ENCODE assay signal across 10 mouse cellular contexts in genomic region chr2:6085622-6086530, GRCm38 (mm10). TPM values are rescaled to one million over a fixed set of nuclear protein-coding genes. Genes with fewer than 3 reads are reported as not detected.
DNase-seq lines count a peak whose midpoint lies in the region; ATAC-seq and TF ChIP-seq lines count a peak whose summit lies in the region.
"Had no signal": no experiment of that assay in that cellular context is flagged by ENCODE, and none has a peak within 500 bp of the region (broad histone marks: within the 10 kb centered on the region; RNA-seq: fewer than 3 reads in every experiment).

No protein-coding gene starts in this region.

- no peak overlapping the region for H3K27ac ChIP-seq in limb, embryonic 11.5 days (replicated peaks; ENCODE audit: low read depth, low read length)
- H3K27ac ChIP-seq in limb, embryonic 10.5 days, result no peak overlapping the region
- H3K27ac ChIP-seq in ES-E14 (ENCODE audit: insufficient read depth, low read depth, low read length, poor library complexity, severe bottlenecking), result no peak overlapping the region
- H3K27ac ChIP-seq in embryonic facial prominence, embryonic 13.5 days, result peak overlapping the region; percentile 16; the same call in 1 of the 2 replicates
- H3K27ac ChIP-seq: forebrain, embryonic 10.5 days had no signal

- ATAC-seq in limb, embryonic 11.5 days (ENCODE audit: insufficient number of reproducible peaks, low FRiP score, low TSS enrichment, low read depth), result peak; percentile 66; the same call in 1 of the 2 replicates
- ATAC-seq in embryonic facial prominence, embryonic 13.5 days (ENCODE audit: insufficient number of reproducible peaks, insufficient read depth, low FRiP score, low TSS enrichment, low read depth), result 0 out of 2 replicates have a peak, but pooled peaks have one; percentile 43
- peak; percentile 95 for ATAC-seq in megakaryocyte progenitor cell, adult 5-6 weeks (replicated peaks; ENCODE audit: poor library complexity)
- ATAC-seq in frontal cortex, adult (ENCODE audit: low TSS enrichment), result no peak

- no peak for DNase-seq in limb, embryonic 11.5 days (ENCODE audit: low spot score)
- no peak for DNase-seq in limb, embryonic 10.5 days (ENCODE audit: low spot score)
- no peak for DNase-seq in ES-E14 (ENCODE audit: low read depth, low spot score)
- no peak for DNase-seq in cerebellum, adult 11-12 months
- DNase-seq: cerebellum, adult 2 months; midbrain, embryonic 14.5 days had no signal

- 74% methylated on average over 19 of the region's 19 CpGs for WGBS in limb, embryonic 11.5 days
- WGBS in limb, embryonic 10.5 days, result 72% methylated on average over 19 of the region's 19 CpGs
- WGBS in embryonic facial prominence, embryonic 13.5 days, result 61% methylated on average over 19 of the region's 19 CpGs

- in situ Hi-C loops in ES-E14 (cut with MboI; ENCODE audit: low sequenced_read_pairs in 2 of 2, unreplicated experiment in 2 of 2), result no loop called here

- H3K36me3 ChIP-seq in limb, embryonic 11.5 days (ENCODE audit: control insufficient read depth, insufficient read depth, low read length), result no peaks in the 10 kb centered on the region
- no peaks in the 10 kb centered on the region for H3K36me3 ChIP-seq in limb, embryonic 10.5 days
- H3K36me3 ChIP-seq in ES-E14 (ENCODE audit: control insufficient read depth, insufficient read depth, low read length, poor library complexity, severe bottlenecking), result no peaks in the 10 kb centered on the region
- no peaks in the 10 kb centered on the region for H3K36me3 ChIP-seq in embryonic facial prominence, embryonic 13.5 days
- H3K36me3 ChIP-seq: forebrain, embryonic 10.5 days had no signal

- H3K9ac ChIP-seq in limb, embryonic 11.5 days (ENCODE audit: low read length), result no peak overlapping the region
- H3K9ac ChIP-seq in ES-E14 (ENCODE audit: insufficient read depth, low read depth, low read length, poor library complexity, severe bottlenecking), result peak overlapping the region; percentile 21
- H3K9ac ChIP-seq in embryonic facial prominence, embryonic 13.5 days, result no peak overlapping the region

- H3K4me3 ChIP-seq in limb, embryonic 11.5 days (ENCODE audit: low read depth, low read length), result no peak overlapping the region
- no peak overlapping the region for H3K4me3 ChIP-seq in limb, embryonic 10.5 days
- no peak overlapping the region for H3K4me3 ChIP-seq in ES-E14 (ENCODE audit: insufficient read depth in 1 of 2, low read depth in 1 of 2, low read length in 2 of 2, poor library complexity in 1 of 2, severe bottlenecking in 1 of 2)
- no peak overlapping the region for H3K4me3 ChIP-seq in embryonic facial prominence, embryonic 13.5 days
- H3K4me3 ChIP-seq: forebrain, embryonic 10.5 days had no signal

- no peak overlapping the region for H3K4me2 ChIP-seq in limb, embryonic 11.5 days (ENCODE audit: low read depth, severe bottlenecking)
- H3K4me2 ChIP-seq in embryonic facial prominence, embryonic 13.5 days, result no peak overlapping the region

- no peaks in the 10 kb centered on the region for H3K4me1 ChIP-seq in limb, embryonic 11.5 days (ENCODE audit: control insufficient read depth, insufficient read depth, low read length)
- peaks cover 7% of the 10 kb centered on the region; the same call in 1 of the 2 replicates for H3K4me1 ChIP-seq in limb, embryonic 10.5 days
- 0 out of 4 replicates have a peak, but pooled peaks cover 3% of the 10 kb centered on the region in 2 experiments for H3K4me1 ChIP-seq in ES-E14 (ENCODE audit: control insufficient read depth in 2 of 2, insufficient read depth in 2 of 2, low read length in 2 of 2, poor library complexity in 1 of 2)
- peaks cover 10% of the 10 kb centered on the region for H3K4me1 ChIP-seq in embryonic facial prominence, embryonic 13.5 days
- H3K4me1 ChIP-seq: forebrain, embryonic 10.5 days had no signal

- H3K27me3 ChIP-seq in limb, embryonic 11.5 days (ENCODE audit: control insufficient read depth, insufficient read depth, low read length), result no peaks in the 10 kb centered on the region
- no peaks in the 10 kb centered on the region for H3K27me3 ChIP-seq in limb, embryonic 10.5 days (ENCODE audit: low read depth, poor library complexity, severe bottlenecking)
- no peaks in the 10 kb centered on the region for H3K27me3 ChIP-seq in embryonic facial prominence, embryonic 13.5 days

- no peaks in the 10 kb centered on the region for H3K9me3 ChIP-seq in limb, embryonic 11.5 days (ENCODE audit: control insufficient read depth, low read length)
- H3K9me3 ChIP-seq in limb, embryonic 10.5 days (replicated peaks), result no peaks in the 10 kb centered on the region
- no peaks in the 10 kb centered on the region for H3K9me3 ChIP-seq in ES-E14 (ENCODE audit: control insufficient read depth, insufficient read depth, low read depth, low read length)
- no peaks in the 10 kb centered on the region for H3K9me3 ChIP-seq in embryonic facial prominence, embryonic 13.5 days
- H3K9me3 ChIP-seq: forebrain, embryonic 10.5 days had no signal

TF ChIP-seq in ES-E14, 5 proteins besides CTCF, POLR2A, EP300 and RAD21:
- TF ChIP-seq MAFK (IDR thresholded peaks at IDR 0.05; ENCODE audit: insufficient read depth, low read depth, low read length), result no peak
- TF ChIP-seq HCFC1 (IDR thresholded peaks at IDR 0.05; ENCODE audit: borderline replicate concordance, insufficient read depth, low read length), result no peak
- no peak for TF ChIP-seq ZNF384 (IDR thresholded peaks at IDR 0.05; ENCODE audit: low read depth, low read length)
- no peak for TF ChIP-seq ZC3H11A (IDR thresholded peaks at IDR 0.05; ENCODE audit: borderline replicate concordance, low read depth, low read length)
- TF ChIP-seq CHD2 (IDR thresholded peaks at IDR 0.05; ENCODE audit: low read depth, low read length), result no peak
TF ChIP-seq in ES-E14: peak in this region for 0.

RNA-seq across cellular contexts. Expression of gene Proser2, which starts 44.1 kb away (rescaled TPM):
- polyA plus RNA-seq in limb, embryonic 11.5 days (2014; fragmentation: Nextera tagmentation; extraction: Ambion mirVana), result 3.8 and 4.8 TPM in 2 replicates
- polyA plus RNA-seq in limb, embryonic 10.5 days (2016; fragmentation: Nextera tagmentation; extraction: Ambion mirVana), result 4.2 and 5.1 TPM in 2 replicates
- 1.9 TPM in 2 replicates for total RNA-seq in ES-E14 (2012; rRNA removed)
- polyA plus RNA-seq in embryonic facial prominence, embryonic 13.5 days (2015; fragmentation: Nextera tagmentation; extraction: Ambion mirVana), result 9.4 and 10.1 TPM in 2 replicates
- 0.15 TPM in 1 of 2 replicates, not detected in the other for total RNA-seq in megakaryocyte progenitor cell, adult 5-6 weeks (2015)
- not detected in 2 replicates for total RNA-seq in megakaryocyte progenitor cell, adult 5-6 weeks (2017)
